Mouse (Mus musculus): ENCODE measurements around the gene Lemd2. TPM values are rescaled to one million over a fixed set of nuclear protein-coding genes. Genes with fewer than 3 reads are reported as not detected.

The Lemd2 gene
- polyA plus RNA-seq, 1 experiment from 2014 or later: 14.4 TPM

DNA sequence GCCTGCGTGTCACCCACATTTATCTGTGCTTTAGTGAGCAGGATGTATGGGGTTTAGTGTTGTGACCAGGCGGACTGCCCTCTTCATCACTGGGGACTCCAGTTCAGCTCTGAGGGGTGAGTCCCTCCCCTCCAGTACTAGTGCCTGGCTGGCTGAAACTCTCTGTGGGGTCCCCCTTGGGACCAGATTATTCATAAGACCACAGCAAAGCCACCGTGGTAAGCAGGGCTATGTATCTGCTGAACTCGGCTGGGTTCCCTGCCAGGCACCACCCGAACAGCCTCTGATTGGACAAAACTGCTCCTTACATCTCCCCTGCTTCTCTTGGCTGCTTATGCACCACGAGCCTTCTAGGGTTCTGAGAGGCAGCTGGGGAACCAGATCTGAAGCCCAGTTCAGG is 14.6 kb upstream of the Lemd2 start:
- Histone ChIP-seq H3K27me3 (ENCODE audit: insufficient read depth, poor library complexity, severe bottlenecking) (peaks cover 22% of the 10 kb centered on the region; the same call in 1 of the 2 replicates), H3K36me3 (no peaks in the 10 kb centered on the region), H3K4me1 (peaks cover 19% of the 10 kb centered on the region; the same call in 1 of the 2 replicates), H3K4me3 (no peak overlapping the region), H3K27ac (no peak overlapping the region), H3K9me3 (no peaks in the 10 kb centered on the region)
- no peak for DNase-seq (ENCODE audit: low spot score)
- WGBS: 57% methylated on average over 6 of the region's 6 CpGs

DNA sequence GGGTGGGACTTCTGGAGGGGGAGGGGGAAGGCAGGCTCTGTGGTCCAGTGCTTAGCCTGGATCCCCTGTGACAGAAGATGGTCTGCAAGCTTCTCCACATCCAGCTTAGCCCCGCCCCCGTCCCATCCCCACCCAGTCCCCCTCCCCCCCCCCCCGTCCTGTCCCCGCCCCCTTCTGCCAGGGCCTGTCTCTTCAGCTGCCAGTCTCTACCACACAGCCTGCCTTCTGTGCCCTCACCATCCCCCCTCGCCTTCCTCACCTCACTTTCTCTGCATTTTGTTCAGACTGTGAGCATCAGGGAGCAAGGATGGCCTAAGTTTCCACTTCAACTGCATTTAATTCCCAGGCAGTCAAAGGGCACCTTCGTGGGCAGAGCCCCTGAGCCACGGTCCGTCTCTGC is 14.1 kb upstream of the Lemd2 start:
- no peaks in the 10 kb centered on the region for H3K9me3 ChIP-seq
- no peak for DNase-seq (ENCODE audit: low spot score)
- 71% methylated on average over 4 of the region's 8 CpGs for WGBS
- no peak overlapping the region for H3K4me3 ChIP-seq
- no peak overlapping the region for H3K27ac ChIP-seq
- no peaks in the 10 kb centered on the region for H3K36me3 ChIP-seq
- H3K4me1 ChIP-seq: peaks cover 20% of the 10 kb centered on the region
- peaks cover 22% of the 10 kb centered on the region; the same call in 1 of the 2 replicates for H3K27me3 ChIP-seq (ENCODE audit: insufficient read depth, poor library complexity, severe bottlenecking)

DNA sequence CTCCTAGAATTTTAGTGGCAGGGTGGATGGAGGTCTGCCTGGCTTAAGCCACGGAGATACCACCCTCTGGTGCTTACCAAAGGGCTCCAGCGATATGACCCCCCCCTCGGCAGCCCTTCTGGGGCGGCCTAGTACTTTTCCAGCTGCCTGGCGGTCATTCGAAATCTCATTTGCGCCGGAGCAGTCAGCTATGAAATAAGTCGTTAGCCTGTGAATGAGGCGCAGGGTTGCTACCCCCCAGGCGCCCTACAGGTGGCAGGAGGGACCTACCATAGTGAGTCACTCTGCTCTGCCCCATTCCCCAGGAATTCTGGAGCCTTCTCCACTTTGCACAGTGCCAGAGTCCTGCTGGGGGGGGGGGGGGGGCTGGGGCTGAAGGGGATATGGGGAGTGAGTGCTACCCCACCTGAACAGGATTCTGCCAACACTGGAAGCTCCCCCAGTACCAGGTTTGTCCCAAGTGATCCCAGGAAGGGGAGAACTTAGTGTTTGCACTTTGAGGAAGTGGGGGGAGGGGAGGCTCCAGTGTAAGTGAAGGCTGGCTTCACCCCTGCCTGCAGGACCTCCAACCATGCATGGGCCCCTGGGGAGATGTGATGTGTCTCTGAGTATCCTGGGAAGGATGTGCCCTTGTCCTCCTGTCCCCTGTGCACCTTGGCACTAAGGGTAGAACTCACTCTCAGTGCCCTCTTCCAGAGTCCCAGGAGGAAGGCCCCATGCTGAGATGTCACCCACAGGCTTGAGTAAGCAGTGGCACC is 8.7 kb upstream of the Lemd2 start:
- Histone ChIP-seq H3K4me1 (peaks cover 35% of the 10 kb centered on the region), H3K9me3 (no peaks in the 10 kb centered on the region), H3K36me3 (no peaks in the 10 kb centered on the region), H3K27ac (peak overlapping the region; percentile 62; the same call in 1 of the 2 replicates), H3K27me3 (ENCODE audit: insufficient read depth, poor library complexity, severe bottlenecking) (peaks cover 34% of the 10 kb centered on the region), H3K4me3 (peak overlapping the region; percentile 35)
- no peak for DNase-seq (ENCODE audit: low spot score)
- 8% methylated on average over 11 of the region's 11 CpGs for WGBS

DNA sequence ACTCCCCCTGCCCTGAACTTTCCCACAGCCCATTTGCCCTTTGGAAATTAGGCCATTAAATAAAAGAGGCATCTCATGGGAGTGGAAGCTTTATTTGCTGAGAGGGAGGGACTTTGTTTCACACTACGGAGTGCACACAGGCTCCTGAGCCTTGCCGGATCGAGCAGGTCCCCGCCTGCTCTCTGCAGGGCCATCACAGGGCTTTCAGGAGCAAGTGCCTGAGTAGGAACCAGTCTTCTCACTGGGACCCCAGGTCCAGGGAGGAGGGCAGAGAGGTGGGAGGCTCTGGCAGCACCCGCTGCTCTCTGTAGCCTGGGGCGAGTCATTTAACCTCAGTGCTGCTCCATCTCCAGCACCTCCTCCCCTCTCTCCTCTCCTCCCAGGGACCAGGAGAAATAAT is 7.7 kb upstream of the Lemd2 start:
- WGBS: 33% methylated on average over 6 of the region's 6 CpGs

DNA sequence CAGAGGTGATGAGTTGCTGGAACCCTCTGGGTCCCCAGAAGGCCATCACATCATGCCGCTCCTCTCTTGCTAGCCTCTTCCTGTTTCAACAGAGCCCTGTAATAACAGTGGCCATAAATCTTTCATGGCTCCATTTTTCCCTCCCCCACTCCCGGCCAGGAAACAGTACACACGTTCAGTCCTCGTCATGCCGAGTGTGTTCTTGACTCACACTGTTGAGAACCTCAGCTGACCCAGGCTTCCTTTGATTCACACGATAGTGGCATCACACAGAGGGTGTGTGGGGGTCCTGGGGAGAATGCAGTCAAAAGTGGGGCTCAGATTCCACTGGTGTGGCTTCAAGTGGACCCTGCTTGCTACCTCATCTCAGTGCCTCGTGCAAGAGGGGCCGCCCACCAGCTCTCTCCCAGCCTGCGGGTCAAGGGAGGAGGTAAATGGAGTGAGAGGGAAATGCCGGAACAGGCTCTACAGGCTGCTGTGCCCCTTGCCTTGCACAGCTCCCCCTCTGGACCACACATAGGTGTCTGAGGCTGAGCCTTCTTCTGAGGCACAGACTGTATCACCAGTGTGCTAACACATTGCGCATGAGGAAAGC is 2.9 kb upstream of the Lemd2 start:
- 65% methylated on average over 11 of the region's 11 CpGs for WGBS
- Histone ChIP-seq H3K9me3 (no peaks in the 10 kb centered on the region), H3K36me3 (peaks cover 2% of the 10 kb centered on the region; the same call in 1 of the 2 replicates), H3K27me3 (ENCODE audit: insufficient read depth, poor library complexity, severe bottlenecking) (peaks cover 10% of the 10 kb centered on the region; the same call in 1 of the 2 replicates), H3K27ac (no peak overlapping the region), H3K4me1 (peaks cover 29% of the 10 kb centered on the region), H3K4me3 (no peak overlapping the region)
- DNase-seq (ENCODE audit: low spot score): no peak

More for the DNA sequence above, 7.7 kb upstream of the Lemd2 start:
- no peak for DNase-seq (ENCODE audit: low spot score)
- H3K4me3 ChIP-seq: no peak overlapping the region
- H3K27me3 ChIP-seq (ENCODE audit: insufficient read depth, poor library complexity, severe bottlenecking): peaks cover 26% of the 10 kb centered on the region
- no peaks in the 10 kb centered on the region for H3K36me3 ChIP-seq
- no peak overlapping the region for H3K27ac ChIP-seq
- no peaks in the 10 kb centered on the region for H3K9me3 ChIP-seq
- H3K4me1 ChIP-seq: peaks cover 30% of the 10 kb centered on the region

DNA sequence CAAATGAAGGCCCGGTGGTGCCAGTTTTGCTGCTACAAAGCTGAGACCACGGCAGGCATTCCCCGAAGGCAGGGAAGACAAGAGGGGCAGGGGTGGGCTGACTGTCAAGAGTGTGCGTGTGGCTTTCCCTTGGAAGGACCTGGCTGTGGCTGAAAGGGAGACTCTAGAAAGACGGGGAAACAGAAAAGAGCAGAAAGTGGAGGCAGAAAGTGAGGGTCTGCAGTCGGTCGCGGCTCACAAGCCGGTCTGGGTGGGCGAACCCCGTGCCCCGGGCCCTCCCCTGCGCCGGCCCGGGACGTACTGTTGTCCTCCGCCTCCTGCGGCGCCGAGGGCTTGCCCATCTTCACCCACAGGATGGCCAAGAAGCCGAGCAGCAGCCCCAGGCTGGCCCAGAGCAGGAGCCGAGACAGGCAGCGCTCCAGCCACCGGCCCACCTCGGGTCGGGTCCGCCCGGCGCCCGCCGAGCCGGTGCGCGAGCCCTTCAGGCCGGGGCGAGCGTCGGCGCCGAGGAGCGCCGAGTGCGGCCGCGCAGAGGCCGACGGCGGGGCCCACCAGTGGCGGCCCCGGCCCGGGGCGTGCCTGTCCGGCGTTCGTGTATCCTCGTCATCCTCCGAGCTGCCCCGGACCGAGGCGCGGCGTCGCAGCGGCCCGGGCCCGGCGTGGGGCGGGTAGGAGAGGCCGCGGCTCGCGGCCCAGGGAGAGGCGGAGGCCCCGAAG is 753 bp downstream of the Lemd2 start:
- peak overlapping the region; percentile 97 for H3K4me3 ChIP-seq
- under 1% methylated on average over 74 of the region's 74 CpGs for WGBS

DNA sequence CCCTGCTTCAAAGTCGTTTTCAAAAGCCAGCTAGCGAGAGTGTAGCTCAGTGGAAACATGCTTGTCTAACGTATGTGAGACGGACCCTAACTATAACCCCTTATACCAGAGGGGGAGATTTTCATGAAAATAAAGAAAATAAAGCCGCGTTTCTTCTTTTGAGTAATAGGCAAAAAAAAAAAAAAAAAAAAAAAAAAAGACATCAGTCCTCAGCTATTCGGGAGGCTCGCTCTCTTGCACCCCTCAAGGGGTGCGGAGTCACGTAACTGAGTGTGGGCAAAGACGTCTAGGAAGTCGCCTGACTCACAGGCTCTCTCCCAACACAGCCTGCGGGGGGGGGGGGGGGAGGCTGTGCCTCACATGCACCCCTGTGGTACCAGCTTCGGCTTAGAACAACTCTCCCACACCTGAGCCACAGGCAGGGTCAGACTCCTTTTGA is 1.3 kb downstream of the Lemd2 start:
- H3K9me3 ChIP-seq: no peaks in the 10 kb centered on the region
- no peak for DNase-seq (ENCODE audit: low spot score)
- H3K27ac ChIP-seq: peak overlapping the region; percentile 98
- peaks cover 29% of the 10 kb centered on the region for H3K4me1 ChIP-seq
- H3K27me3 ChIP-seq (ENCODE audit: insufficient read depth, poor library complexity, severe bottlenecking): no peaks in the 10 kb centered on the region
- H3K36me3 ChIP-seq: peaks cover 43% of the 10 kb centered on the region
- peak overlapping the region; percentile 97 for H3K4me3 ChIP-seq
- WGBS: 49% methylated on average over 14 of the region's 14 CpGs

More for the DNA sequence above, 753 bp downstream of the Lemd2 start:
- H3K4me1 ChIP-seq: peaks cover 29% of the 10 kb centered on the region
- H3K36me3 ChIP-seq: peaks cover 38% of the 10 kb centered on the region
- peak overlapping the region; percentile 98 for H3K27ac ChIP-seq
- no peaks in the 10 kb centered on the region for H3K9me3 ChIP-seq
- H3K27me3 ChIP-seq (ENCODE audit: insufficient read depth, poor library complexity, severe bottlenecking): no peaks in the 10 kb centered on the region
- no peak for DNase-seq (ENCODE audit: low spot score)

DNA sequence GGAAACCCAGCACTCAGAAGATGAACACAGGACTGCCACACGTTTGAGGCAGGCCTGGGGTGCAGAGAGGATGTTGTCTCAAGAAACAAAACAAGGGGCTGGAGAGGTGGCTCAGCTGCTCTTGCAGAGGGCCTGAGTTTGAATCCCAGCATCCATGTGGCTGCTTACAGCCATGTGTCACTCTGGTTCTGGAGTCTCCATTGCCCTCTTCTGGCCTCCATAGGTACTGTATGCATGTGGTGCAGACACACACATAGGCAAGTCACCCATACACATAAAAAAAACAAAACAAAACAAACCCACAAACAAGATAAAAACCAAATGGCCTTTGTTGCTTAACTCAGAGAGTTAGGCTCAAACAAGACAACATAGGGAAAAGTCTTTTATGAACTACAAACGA is 2.3 kb downstream of the Lemd2 start:
- DNase-seq (ENCODE audit: low spot score): no peak
- Histone ChIP-seq H3K9me3 (no peaks in the 10 kb centered on the region), H3K27me3 (ENCODE audit: insufficient read depth, poor library complexity, severe bottlenecking) (no peaks in the 10 kb centered on the region), H3K4me1 (peaks cover 27% of the 10 kb centered on the region), H3K4me3 (no peak overlapping the region; the same call in 1 of the 2 replicates), H3K27ac (no peak overlapping the region), H3K36me3 (peaks cover 52% of the 10 kb centered on the region)
- 83% methylated on average over 2 of the region's 2 CpGs for WGBS

DNA sequence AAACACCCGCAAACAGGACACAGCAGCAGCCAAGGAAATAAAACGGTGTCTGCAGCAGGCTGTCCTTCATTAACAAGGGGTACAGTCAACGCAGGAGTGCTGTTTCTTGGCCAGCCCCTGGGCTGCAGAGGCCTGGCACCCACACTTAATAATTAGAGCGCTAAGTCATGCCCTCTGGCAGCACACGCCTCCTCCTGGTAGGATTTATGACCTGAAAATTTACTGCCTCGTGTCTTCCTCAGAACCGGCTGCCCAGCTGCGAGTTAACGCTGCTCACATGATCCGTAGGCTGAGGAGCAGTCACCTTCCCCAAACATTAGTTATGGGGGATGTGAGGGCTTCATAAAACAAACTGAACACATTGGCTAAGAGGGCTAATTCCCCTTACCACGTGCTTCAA is 3.5 kb downstream of the Lemd2 start:
- Histone ChIP-seq H3K9me3 (no peaks in the 10 kb centered on the region), H3K27ac (no peak overlapping the region), H3K4me1 (peaks cover 27% of the 10 kb centered on the region), H3K36me3 (peaks cover 64% of the 10 kb centered on the region), H3K27me3 (ENCODE audit: insufficient read depth, poor library complexity, severe bottlenecking) (no peaks in the 10 kb centered on the region), H3K4me3 (no peak overlapping the region)
- 93% methylated on average over 11 of the region's 11 CpGs for WGBS
- no peak for DNase-seq (ENCODE audit: low spot score)

DNA sequence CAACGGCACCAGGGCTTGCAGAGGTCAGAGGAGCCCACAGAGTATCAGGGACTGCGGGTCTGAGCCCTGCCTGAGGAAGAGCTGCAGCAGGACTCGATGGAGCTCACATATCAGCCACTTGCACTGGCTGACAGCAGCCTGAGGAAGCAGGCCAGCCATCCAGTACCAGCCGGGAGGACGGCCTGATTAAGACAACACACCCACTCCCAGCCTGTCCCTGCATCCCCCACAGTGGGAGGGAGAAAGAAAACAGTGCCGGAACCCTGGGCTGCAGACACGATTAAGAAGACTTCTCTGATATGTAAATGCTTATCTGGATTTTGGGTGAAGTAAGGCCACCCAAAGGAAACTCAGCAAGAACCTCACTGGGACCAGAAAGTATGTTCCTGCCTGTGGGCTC is 4.4 kb downstream of the Lemd2 start:
- 37% methylated on average over 7 of the region's 7 CpGs for WGBS
- Histone ChIP-seq H3K27ac (no peak overlapping the region), H3K4me1 (peaks cover 35% of the 10 kb centered on the region), H3K36me3 (peaks cover 73% of the 10 kb centered on the region), H3K4me3 (no peak overlapping the region), H3K27me3 (ENCODE audit: insufficient read depth, poor library complexity, severe bottlenecking) (no peaks in the 10 kb centered on the region), H3K9me3 (no peaks in the 10 kb centered on the region)
- no peak for DNase-seq (ENCODE audit: low spot score)

DNA sequence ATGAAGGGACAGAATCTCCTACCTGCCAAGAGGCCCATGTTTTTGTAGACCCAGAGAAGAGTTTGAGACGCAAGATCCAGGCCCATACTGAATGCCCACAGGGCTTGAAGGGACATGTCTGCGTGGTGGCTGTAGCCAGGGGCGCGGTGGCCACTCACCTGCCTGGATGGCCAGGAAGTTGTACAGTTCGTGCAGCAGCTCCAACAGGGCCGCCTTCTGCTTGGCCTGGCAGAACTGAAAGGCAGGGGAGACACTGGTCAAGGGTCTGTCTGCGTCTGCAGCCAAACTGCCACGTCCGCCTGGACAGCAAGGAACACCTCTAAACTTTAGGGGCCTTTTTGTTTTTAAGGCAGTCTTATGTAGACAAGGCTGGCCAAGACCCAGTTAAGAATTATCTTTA is 5.1 kb downstream of the Lemd2 start:
- H3K36me3 ChIP-seq: peaks cover 80% of the 10 kb centered on the region
- peaks cover 33% of the 10 kb centered on the region for H3K4me1 ChIP-seq
- no peaks in the 10 kb centered on the region for H3K27me3 ChIP-seq (ENCODE audit: insufficient read depth, poor library complexity, severe bottlenecking)
- DNase-seq (ENCODE audit: low spot score): no peak
- no peak overlapping the region for H3K4me3 ChIP-seq
- H3K27ac ChIP-seq: no peak overlapping the region
- no peaks in the 10 kb centered on the region for H3K9me3 ChIP-seq
- 92% methylated on average over 9 of the region's 9 CpGs for WGBS

DNA sequence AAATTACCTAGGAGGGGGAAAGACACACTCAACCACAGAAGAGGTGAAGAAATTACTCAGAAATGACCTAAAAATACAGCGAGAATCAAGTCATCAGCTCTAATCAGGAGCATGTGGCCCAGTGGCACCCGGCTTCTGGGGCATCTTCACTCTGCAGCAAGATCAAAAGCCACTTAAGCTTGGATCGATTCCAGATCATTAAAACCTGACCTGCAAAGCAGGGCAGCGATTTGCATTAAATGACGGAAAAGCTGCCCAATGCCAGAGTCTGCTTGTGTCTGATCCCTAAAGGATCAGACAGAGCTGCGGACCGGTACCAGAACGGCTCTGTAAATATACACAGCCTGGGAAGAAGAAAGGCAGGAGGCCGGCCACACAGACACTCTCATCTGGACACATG is 8.1 kb downstream of the Lemd2 start:
- no peak for DNase-seq (ENCODE audit: low spot score)
- H3K4me3 ChIP-seq: no peak overlapping the region
- peaks cover 26% of the 10 kb centered on the region for H3K4me1 ChIP-seq
- no peak overlapping the region for H3K27ac ChIP-seq
- H3K9me3 ChIP-seq: no peaks in the 10 kb centered on the region
- H3K27me3 ChIP-seq (ENCODE audit: insufficient read depth, poor library complexity, severe bottlenecking): no peaks in the 10 kb centered on the region
- H3K36me3 ChIP-seq: peaks cover 99% of the 10 kb centered on the region
- WGBS: 86% methylated on average over 9 of the region's 9 CpGs
